Mouse (Mus musculus) MEL (cell line): ENCODE results near the gene Nup88. TPM values are rescaled to one million over a fixed set of nuclear protein-coding genes. Genes with fewer than 3 reads are reported as not detected.

Experiments used
- DNase-seq: peaks from one replicate; pipeline ENCODE4 v3.0.0; 2011; ENCODE audit warnings: low read depth, low spot score
- H3K27ac ChIP-seq: 2 replicates; pipeline ENCODE4 v1.5.1; 2012; ENCODE audit warnings: low read depth, mild to moderate bottlenecking, control low read depth, low read length, moderate library complexity; ENCODE audit not compliant: control insufficient read depth
- H3K27me3 ChIP-seq, 2 experiments: fragments of 150-350 bp in 1 of 2; sonication (generic) in 1 of 2; 2 replicates each; pipeline ENCODE4 v1.6.1; 2012; ENCODE audit warnings: low read length in 2 of 2, mild to moderate bottlenecking in 2 of 2, improper control_type of control experiment in 1 of 2, moderate library complexity in 1 of 2; ENCODE audit not compliant: insufficient read depth in 2 of 2, control insufficient read depth in 1 of 2
- H3K36me3 ChIP-seq, 2 experiments: 2 replicates each; pipeline ENCODE4 v1.6.1; 2012 to 2014; ENCODE audit warnings: low read length in 2 of 2, improper control_type of control experiment in 1 of 2, inconsistent platforms in 1 of 2, mild to moderate bottlenecking in 1 of 2; ENCODE audit not compliant: insufficient read depth in 2 of 2, control insufficient read depth in 1 of 2
- H3K4me1 ChIP-seq, 2 experiments: fragments of 150-350 bp in 1 of 2; sonication (generic) in 1 of 2; 2 replicates each; pipeline ENCODE4 v1.6.1; 2012; ENCODE audit warnings: low read length in 2 of 2, improper control_type of control experiment in 1 of 2, mild to moderate bottlenecking in 1 of 2; ENCODE audit not compliant: insufficient read depth in 2 of 2, control insufficient read depth in 1 of 2
- H3K4me3 ChIP-seq, 2 experiments: fragments of 150-350 bp in 1 of 2; sonication (generic) in 1 of 2; 2 replicates each; pipeline ENCODE4 v1.5.1; 2012; ENCODE audit warnings: low read depth in 2 of 2, low read length in 2 of 2, mild to moderate bottlenecking in 2 of 2, moderate library complexity in 2 of 2, control low read depth in 1 of 2, improper control_type of control experiment in 1 of 2; ENCODE audit not compliant: control insufficient read depth in 1 of 2, insufficient read depth in 1 of 2
- H3K79me2 ChIP-seq: 2 replicates; pipeline ENCODE4 v1.6.1; 2012; ENCODE audit warnings: mild to moderate bottlenecking, low read length, moderate library complexity; ENCODE audit not compliant: control insufficient read depth, poor library complexity, insufficient read depth
- H3K9ac ChIP-seq: 2 replicates; pipeline ENCODE4 v1.6.1; 2012; ENCODE audit warnings: low read depth, mild to moderate bottlenecking, control low read depth, low read length, moderate library complexity; ENCODE audit not compliant: control insufficient read depth, poor library complexity, severe bottlenecking
- H3K9me3 ChIP-seq: fragments of 150-350 bp; sonication (generic); replicated peaks from 2 replicates; pipeline ENCODE4 v1.6.1; 2012; ENCODE audit warnings: mild to moderate bottlenecking, low read length, improper control_type of control experiment, moderate library complexity; ENCODE audit not compliant: insufficient read depth
- BHLHE40 ChIP-seq: IDR thresholded peaks from 2 replicates; pipeline ENCODE4 v1.6.1; 2012; ENCODE audit warnings: low read depth, mild to moderate bottlenecking, inconsistent platforms, low read length, improper control_type of control experiment, borderline replicate concordance
- CHD1 ChIP-seq: IDR thresholded peaks from 2 replicates; pipeline ENCODE4 v1.6.1; 2012; ENCODE audit warnings: low read depth, mild to moderate bottlenecking, inconsistent platforms, low read length, improper control_type of control experiment
- CHD2 ChIP-seq: IDR thresholded peaks from 2 replicates; pipeline ENCODE4 v1.6.1; 2011; ENCODE audit warnings: low read length, improper control_type of control experiment
- E2F4 ChIP-seq: IDR thresholded peaks from 2 replicates; pipeline ENCODE4 v1.6.1; 2011; ENCODE audit warnings: low read depth, low read length, improper control_type of control experiment, borderline replicate concordance
- ETS1 ChIP-seq: IDR thresholded peaks from 2 replicates; pipeline ENCODE4 v1.6.1; 2012; ENCODE audit warnings: low read depth, mild to moderate bottlenecking, inconsistent platforms, low read length, improper control_type of control experiment, moderate library complexity
- GABPA ChIP-seq: IDR thresholded peaks from 2 replicates; pipeline ENCODE4 v1.6.1; 2012; ENCODE audit warnings: low read depth, mild to moderate bottlenecking, inconsistent platforms, low read length, improper control_type of control experiment, moderate library complexity
- JUND ChIP-seq: IDR thresholded peaks from 2 replicates; pipeline ENCODE4 v1.6.1; 2011; ENCODE audit warnings: low read depth, mild to moderate bottlenecking, improper control_type of control experiment, low read length
- KAT2A ChIP-seq: conservative IDR thresholded peaks from 2 replicates; pipeline ENCODE4 v1.6.1; 2012; ENCODE audit warnings: low read depth, low read length, improper control_type of control experiment, inconsistent platforms
- MAZ ChIP-seq: IDR thresholded peaks from 2 replicates; pipeline ENCODE4 v1.6.1; 2012; ENCODE audit warnings: low read depth, mild to moderate bottlenecking, inconsistent platforms, low read length, improper control_type of control experiment
- MEF2A ChIP-seq: IDR thresholded peaks from 2 replicates; pipeline ENCODE4 v1.6.1; 2014; ENCODE audit warnings: low read depth, mild to moderate bottlenecking, inconsistent platforms, low read length, improper control_type of control experiment; ENCODE audit not compliant: poor library complexity, insufficient replicate concordance, severe bottlenecking; ENCODE audit errors: extremely low read depth
- MXI1 ChIP-seq: IDR thresholded peaks from 2 replicates; pipeline ENCODE4 v1.6.1; 2011; ENCODE audit warnings: mild to moderate bottlenecking, low read depth, low read length, improper control_type of control experiment
- NELFE ChIP-seq: IDR thresholded peaks from 2 replicates; pipeline ENCODE4 v1.6.1; 2011; ENCODE audit warnings: low read depth, low read length, improper control_type of control experiment
- NRF1 ChIP-seq: IDR thresholded peaks from 2 replicates; pipeline ENCODE4 v1.6.1; 2014; ENCODE audit warnings: low read depth, mild to moderate bottlenecking, inconsistent platforms, low read length, improper control_type of control experiment, moderate library complexity; ENCODE audit not compliant: poor library complexity, insufficient read depth, severe bottlenecking
- POLR2A ChIP-seq, 2 experiments: IDR thresholded peaks; 2 replicates each; pipeline ENCODE4 v1.6.1; 2011 to 2012; ENCODE audit warnings: low read length in 2 of 2, mild to moderate bottlenecking in 2 of 2, control low read depth in 1 of 2, improper control_type of control experiment in 1 of 2, low read depth in 1 of 2, moderate library complexity in 1 of 2; ENCODE audit not compliant: control insufficient read depth in 1 of 2, insufficient read depth in 1 of 2, poor library complexity in 1 of 2
- POLR2AphosphoS2 ChIP-seq: IDR thresholded peaks from 2 replicates; pipeline ENCODE4 v1.6.1; 2011; ENCODE audit warnings: low read length, improper control_type of control experiment
- POLR2AphosphoS5 ChIP-seq: IDR thresholded peaks from 2 replicates; pipeline ENCODE4 v1.6.1; 2012; ENCODE audit warnings: low read depth, borderline replicate concordance, mild to moderate bottlenecking, inconsistent platforms, low read length, moderate library complexity, mixed read lengths
- TAL1 ChIP-seq: IDR thresholded peaks from 2 replicates; pipeline ENCODE4 v1.6.1; 2012; ENCODE audit warnings: mild to moderate bottlenecking, inconsistent platforms, low read length, moderate library complexity, mixed read lengths
- TBP ChIP-seq: IDR thresholded peaks from 2 replicates; pipeline ENCODE4 v1.8.0; 2011; ENCODE audit warnings: low read depth, low read length, improper control_type of control experiment
- USF1 ChIP-seq: IDR thresholded peaks from 2 replicates; pipeline ENCODE4 v1.6.1; 2014; ENCODE audit warnings: low read depth, mild to moderate bottlenecking, inconsistent platforms, low read length, improper control_type of control experiment, moderate library complexity
- ZC3H11A ChIP-seq: IDR thresholded peaks from 2 replicates; pipeline ENCODE4 v1.6.1; 2012; ENCODE audit warnings: low read depth, mild to moderate bottlenecking, inconsistent platforms, low read length, improper control_type of control experiment
- ZMIZ1 ChIP-seq: IDR thresholded peaks from 2 replicates; pipeline ENCODE4 v1.6.1; 2012; ENCODE audit warnings: low read depth, mild to moderate bottlenecking, inconsistent platforms, low read length, improper control_type of control experiment, moderate library complexity
- polyA plus RNA-seq, 2 experiments: library from polyadenylated mRNA; stranded (reverse) in 1 of 2; unstranded in 1 of 2; fragments of >175 nt in 1 of 2; fragments of >200 nt in 1 of 2; gene quantifications; 2 replicates each; pipeline versions ENCODE4 v1.2.1 to v1.2.4; 2012; ENCODE audit warnings: low replicate concordance in 2 of 2, low read depth in 1 of 2; ENCODE audit not compliant: insufficient read length in 2 of 2, insufficient read depth in 1 of 2, missing spikeins in 1 of 2
- total RNA-seq: library from RNA; depleted of rRNA; stranded (reverse); fragments of 300-350 nt; gene quantifications from 2 replicates; pipeline ENCODE4 v1.2.3, GENCODE M21; 2012

Gene Nup88
- total and polyA plus RNA-seq, 3 experiments, result 56.3 to 72.5 TPM; not detected in 1

DNA sequence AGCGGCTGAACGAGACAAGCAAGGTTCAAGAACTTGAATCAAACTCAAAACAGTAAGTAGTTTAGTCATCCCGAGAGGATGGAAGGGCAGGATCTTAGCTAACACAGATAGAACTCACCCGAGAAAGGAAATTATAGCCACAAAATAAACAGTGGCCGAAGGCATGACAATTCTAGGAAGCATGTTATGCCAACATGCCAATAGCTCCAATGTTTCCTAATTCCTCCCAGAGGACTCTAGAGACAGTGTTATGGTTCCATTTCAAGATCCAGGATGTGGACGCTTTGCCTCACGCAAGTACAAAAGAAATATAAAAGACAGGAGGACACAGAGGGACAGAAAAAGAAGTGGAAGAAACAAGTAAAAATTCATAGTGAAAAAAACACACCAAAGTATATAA lies 38.1 kb upstream of the Nup88 start:
- peaks cover 6 to 9% of the 10 kb centered on the region in 2 experiments for H3K36me3 ChIP-seq
- H3K4me1 ChIP-seq, result peaks cover 0 to 4% of the 10 kb centered on the region in 2 experiments; a peak in 3 of 4 replicates
- no peak overlapping the region for H3K27ac ChIP-seq
- H3K9me3 ChIP-seq, result no peaks in the 10 kb centered on the region
- no peak overlapping the region for H3K4me3 ChIP-seq
- no peak for TF ChIP-seq TAL1
- TF ChIP-seq ZC3H11A, result no peak
- no peak for TF ChIP-seq NELFE
- DNase-seq, result no peak
- H3K27me3 ChIP-seq, result no peaks in the 10 kb centered on the region
- peaks cover 14% of the 10 kb centered on the region for H3K79me2 ChIP-seq
- no peak overlapping the region for H3K9ac ChIP-seq

DNA sequence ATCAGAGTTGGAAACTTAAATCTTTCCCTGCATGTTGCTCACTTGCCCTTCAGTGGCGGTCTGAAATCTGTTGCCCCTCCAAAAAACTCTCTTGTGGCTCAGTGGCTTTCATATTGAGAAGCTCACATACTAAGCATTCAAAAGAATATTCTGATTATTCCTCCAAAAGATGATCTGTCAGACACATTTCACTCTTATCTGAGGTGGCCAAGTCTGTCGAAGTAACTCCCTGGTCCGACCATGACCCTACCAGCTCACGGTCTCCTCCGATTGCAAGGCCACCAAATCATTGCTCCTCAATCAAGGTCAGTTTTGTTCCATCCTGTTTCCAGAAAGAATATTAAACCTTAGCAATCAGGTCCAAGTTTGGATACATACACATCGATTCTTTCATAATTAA lies 37.3 kb upstream of the Nup88 start:
- Histone ChIP-seq H3K27ac (no peak overlapping the region), H3K4me3 (no peak overlapping the region), H3K4me1 (peaks cover 0 to 10% of the 10 kb centered on the region in 2 experiments; a peak in 3 of 4 replicates), H3K9ac (no peak overlapping the region), H3K9me3 (no peaks in the 10 kb centered on the region), H3K36me3 (peaks cover 3 to 16% of the 10 kb centered on the region in 2 experiments; a peak in 2 of 4 replicates), H3K79me2 (peaks cover 22% of the 10 kb centered on the region), H3K27me3 (no peaks in the 10 kb centered on the region)
- no peak for DNase-seq
- TF ChIP-seq POLR2AphosphoS5 (no peak), E2F4 (no peak), BHLHE40 (no peak), CHD2 (no peak), NELFE (no peak), ZMIZ1 (no peak), MEF2A (no peak), MAZ (no peak), NRF1 (no peak)

DNA sequence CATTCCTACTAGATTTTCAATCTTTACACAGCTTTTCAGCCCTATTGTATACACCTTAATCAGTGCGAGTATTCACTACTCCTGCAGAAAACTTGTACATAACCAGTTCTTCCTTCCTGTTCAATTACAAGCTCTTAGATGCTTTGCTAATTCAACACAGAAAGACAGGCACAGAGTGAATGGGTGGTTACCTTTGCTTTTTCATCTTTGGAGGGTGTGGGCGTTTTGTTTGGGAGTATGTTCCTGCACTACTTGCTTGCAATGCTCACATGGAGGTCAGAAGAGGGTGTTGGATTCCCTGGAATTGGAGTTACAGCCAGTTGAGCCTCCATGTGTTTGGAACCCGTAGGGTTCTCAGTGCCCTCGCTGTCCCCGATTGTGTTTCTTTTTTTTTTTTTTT lies 35.3 kb upstream of the Nup88 start:
- H3K9ac ChIP-seq, result peak overlapping the region; percentile 34
- H3K27me3 ChIP-seq, result no peaks in the 10 kb centered on the region
- no peak overlapping the region for H3K27ac ChIP-seq
- H3K4me1 ChIP-seq, result peaks cover 0 to 10% of the 10 kb centered on the region in 2 experiments; a peak in 3 of 4 replicates
- peaks cover 33% of the 10 kb centered on the region for H3K79me2 ChIP-seq
- peak; percentile 37 for DNase-seq
- peak overlapping the region; percentile 13 to 61; a peak in 3 of 4 replicates for H3K4me3 ChIP-seq
- peaks cover 5 to 16% of the 10 kb centered on the region in 2 experiments; a peak in 3 of 4 replicates for H3K36me3 ChIP-seq
- H3K9me3 ChIP-seq, result no peaks in the 10 kb centered on the region
- TF ChIP-seq ZC3H11A (no peak), JUND (no peak), NRF1 (no peak), POLR2A (IDR thresholded peaks at IDR 0.05; ENCODE audit: control insufficient read depth in 1 of 2, insufficient read depth in 1 of 2, low read depth in 1 of 2, low read length in 2 of 2, poor library complexity in 1 of 2) (no peak), CHD2 (no peak), E2F4 (no peak), MXI1 (no peak), ETS1 (no peak), POLR2AphosphoS2 (no peak), KAT2A (no peak), ZMIZ1 (no peak), TBP (no peak), CHD1 (no peak), NELFE (no peak), USF1 (no peak), MAZ (no peak), GABPA (no peak)
- TF ChIP-seq, all 39 proteins: peak for 0
